Mouse (Mus musculus): ENCODE data around the gene Exo5. TPM values are rescaled to one million over a fixed set of nuclear protein-coding genes. Genes with fewer than 3 reads are reported as not detected.

Exo5 gene
- polyA plus RNA-seq, 1 experiment from 2014 or later, result 23.8 TPM

DNA sequence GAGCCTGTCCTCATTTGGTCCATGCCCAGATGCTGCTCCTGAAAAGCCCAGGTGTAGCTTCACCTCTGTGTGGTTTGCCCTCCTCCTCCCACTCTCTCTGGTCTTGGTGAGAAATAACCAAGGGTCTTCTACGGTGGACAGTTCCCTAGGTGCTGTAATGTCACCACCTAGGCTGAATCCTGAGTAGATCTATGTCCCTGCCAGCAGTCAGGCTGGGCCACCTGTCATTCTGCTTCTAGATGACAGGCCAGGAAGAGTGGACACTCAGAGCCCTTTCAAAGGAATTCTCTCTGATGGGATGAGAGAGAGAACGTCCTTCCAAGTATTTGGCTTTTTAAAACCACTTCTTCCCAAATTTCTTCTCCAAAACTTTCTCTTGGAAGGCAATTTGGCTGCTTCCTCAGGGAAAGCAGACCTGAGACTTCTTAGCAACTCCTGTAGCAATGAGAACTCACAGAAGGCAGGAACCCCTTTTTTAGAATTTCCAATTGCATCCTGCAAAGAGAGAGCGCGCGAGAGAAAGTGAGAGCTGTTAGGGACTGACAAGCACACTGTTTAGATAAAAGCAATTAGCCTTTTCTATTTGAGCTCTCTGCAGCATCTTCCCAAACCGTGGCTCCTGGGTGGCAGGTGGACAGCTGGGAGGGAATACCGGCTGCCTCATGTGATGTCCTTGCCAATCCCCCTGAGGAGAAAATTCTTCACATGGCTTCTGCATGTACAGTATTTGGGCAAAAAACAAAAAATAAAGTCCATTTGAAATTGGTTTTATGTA lies 28.8 kb downstream of the Exo5 start:
- Histone ChIP-seq H3K4me3 (replicated peaks) (no peak overlapping the region), H3K27ac (no peak overlapping the region), H3K9ac (no peak overlapping the region), H3K27me3 (replicated peaks) (no peaks in the 10 kb centered on the region), H3K4me1 (replicated peaks) (no peaks in the 10 kb centered on the region), H3K9me3 (no peaks in the 10 kb centered on the region), H3K36me3 (no peaks in the 10 kb centered on the region), H3K4me2 (replicated peaks) (no peak overlapping the region)
- no peak for ATAC-seq
- 68% methylated on average over 7 of the region's 7 CpGs for WGBS

DNA sequence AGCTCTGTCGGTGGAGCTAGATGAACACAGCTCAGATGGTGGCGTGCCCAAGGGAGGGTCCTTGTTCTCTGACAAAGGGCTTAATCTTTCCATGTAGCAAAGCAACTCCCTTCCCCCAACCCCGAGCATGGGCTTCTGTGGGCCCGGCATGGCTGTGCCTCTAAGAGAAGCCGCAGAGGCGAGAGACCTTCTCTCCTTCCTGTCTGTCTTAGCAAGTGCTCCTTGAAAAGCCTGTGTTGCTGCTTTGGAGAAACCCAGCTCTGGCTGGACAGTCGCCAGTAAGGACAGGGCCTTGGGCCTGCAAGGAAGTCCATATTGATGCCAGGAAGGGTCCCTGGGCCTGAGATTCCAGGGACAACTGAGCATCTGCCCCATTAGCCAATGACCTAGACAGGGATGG lies 29.6 kb downstream of the Exo5 start:
- no peaks in the 10 kb centered on the region for H3K36me3 ChIP-seq
- ATAC-seq, result no peak
- 78% methylated on average over 7 of the region's 7 CpGs for WGBS
- H3K4me3 ChIP-seq (replicated peaks), result no peak overlapping the region
- no peak overlapping the region for H3K4me2 ChIP-seq (replicated peaks)
- no peak overlapping the region for H3K27ac ChIP-seq
- no peaks in the 10 kb centered on the region for H3K4me1 ChIP-seq (replicated peaks)
- no peak overlapping the region for H3K9ac ChIP-seq
- H3K9me3 ChIP-seq, result no peaks in the 10 kb centered on the region
- H3K27me3 ChIP-seq (replicated peaks), result no peaks in the 10 kb centered on the region

DNA sequence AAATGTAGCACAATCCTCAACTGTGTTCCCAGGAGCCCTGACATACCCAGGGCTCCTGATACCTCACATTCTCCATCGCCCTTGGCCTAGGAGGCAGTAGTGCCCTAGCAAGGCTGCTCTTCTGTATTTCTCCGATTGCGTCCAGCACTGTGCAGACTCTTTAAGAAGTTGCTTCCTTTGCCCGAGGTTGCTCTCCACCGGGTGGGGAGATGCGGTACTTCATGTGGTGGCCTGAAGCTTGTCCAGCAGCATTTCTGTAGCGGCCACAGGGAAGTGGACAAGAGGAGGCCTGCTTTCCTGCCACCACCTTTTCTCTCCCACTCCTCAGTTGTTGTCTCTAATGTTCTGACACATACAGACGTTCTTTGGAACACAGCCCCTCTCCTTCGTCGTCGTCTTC lies 30.2 kb downstream of the Exo5 start:
- H3K4me1 ChIP-seq (replicated peaks), result no peaks in the 10 kb centered on the region
- H3K9me3 ChIP-seq, result no peaks in the 10 kb centered on the region
- no peak overlapping the region for H3K4me2 ChIP-seq (replicated peaks)
- no peaks in the 10 kb centered on the region for H3K36me3 ChIP-seq
- no peak for ATAC-seq
- H3K9ac ChIP-seq, result no peak overlapping the region; the same call in 1 of the 2 replicates
- no peaks in the 10 kb centered on the region for H3K27me3 ChIP-seq (replicated peaks)
- H3K27ac ChIP-seq, result no peak overlapping the region
- 73% methylated on average over 11 of the region's 11 CpGs for WGBS
- no peak overlapping the region for H3K4me3 ChIP-seq (replicated peaks)

DNA sequence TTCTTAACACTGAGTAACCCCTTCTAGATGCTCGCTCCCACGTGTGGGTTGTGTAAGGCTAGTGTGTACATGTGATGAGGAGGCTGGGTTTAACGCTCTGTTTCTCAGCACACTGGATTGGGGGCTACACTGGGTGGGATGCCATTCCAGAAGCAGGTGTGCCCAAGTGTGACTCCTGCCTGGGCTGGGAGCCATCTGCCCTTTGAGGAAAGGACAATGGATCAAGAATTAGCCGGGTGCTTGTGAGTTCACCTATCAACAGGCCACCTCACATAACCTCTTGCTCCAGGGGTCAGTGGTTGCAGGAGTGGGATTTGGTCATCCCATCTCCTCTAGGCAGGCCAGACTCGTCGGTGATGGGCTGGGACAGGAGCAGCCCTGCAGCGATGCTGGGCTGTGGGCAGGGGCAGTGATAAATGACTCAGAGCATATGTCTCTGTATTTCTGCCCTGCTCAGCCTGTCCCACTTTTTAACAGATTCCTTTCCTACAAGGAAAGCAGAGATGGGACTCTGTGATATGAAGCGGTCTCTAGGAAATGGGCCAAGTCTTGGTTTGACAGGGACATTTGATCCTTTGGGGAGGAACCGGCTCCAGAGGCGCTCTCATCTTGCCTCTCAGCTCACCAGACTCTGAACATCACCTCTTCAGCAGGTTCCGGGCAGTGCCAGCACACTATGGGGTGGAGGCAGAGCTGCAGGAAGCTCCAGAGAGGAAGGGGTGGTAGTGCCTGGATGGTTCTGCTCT lies 31.0 kb downstream of the Exo5 start:
- Histone ChIP-seq H3K27ac (no peak overlapping the region), H3K4me3 (replicated peaks) (no peak overlapping the region), H3K36me3 (no peaks in the 10 kb centered on the region), H3K4me1 (replicated peaks) (0 out of 2 replicates have a peak, but pooled peaks cover 2% of the 10 kb centered on the region), H3K9me3 (no peaks in the 10 kb centered on the region), H3K9ac (no peak overlapping the region), H3K4me2 (replicated peaks) (no peak overlapping the region), H3K27me3 (replicated peaks) (no peaks in the 10 kb centered on the region)
- ATAC-seq, result no peak
- WGBS, result 56% methylated on average over 11 of the region's 11 CpGs

DNA sequence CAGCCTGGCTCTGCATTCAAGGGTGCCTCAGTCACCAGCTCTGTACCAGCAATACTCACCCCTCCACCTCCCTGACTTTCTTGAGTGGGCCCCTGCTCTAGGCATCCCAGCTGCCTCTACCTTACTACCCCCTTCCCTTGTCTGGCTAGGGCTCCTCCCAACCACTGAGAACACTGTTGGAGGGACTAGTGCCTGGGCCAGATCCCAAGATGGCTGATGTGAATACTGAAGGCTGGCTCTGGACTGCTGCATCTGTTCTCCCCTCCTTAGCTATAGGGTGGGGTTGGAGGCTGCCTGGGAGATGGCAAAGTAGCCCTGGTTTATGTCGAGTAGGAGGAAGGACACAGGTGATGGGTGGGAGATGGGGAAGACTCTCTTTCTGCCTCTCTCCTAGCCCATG lies 32.3 kb downstream of the Exo5 start:
- Histone ChIP-seq H3K4me2 (replicated peaks) (no peak overlapping the region), H3K27me3 (replicated peaks) (no peaks in the 10 kb centered on the region), H3K9ac (no peak overlapping the region), H3K9me3 (no peaks in the 10 kb centered on the region), H3K4me1 (replicated peaks) (0 out of 2 replicates have a peak, but pooled peaks cover 2% of the 10 kb centered on the region), H3K4me3 (replicated peaks) (no peak overlapping the region), H3K27ac (no peak overlapping the region), H3K36me3 (no peaks in the 10 kb centered on the region)
- no peak for ATAC-seq
- 22% methylated on average over 1 of the region's 1 CpGs for WGBS

DNA sequence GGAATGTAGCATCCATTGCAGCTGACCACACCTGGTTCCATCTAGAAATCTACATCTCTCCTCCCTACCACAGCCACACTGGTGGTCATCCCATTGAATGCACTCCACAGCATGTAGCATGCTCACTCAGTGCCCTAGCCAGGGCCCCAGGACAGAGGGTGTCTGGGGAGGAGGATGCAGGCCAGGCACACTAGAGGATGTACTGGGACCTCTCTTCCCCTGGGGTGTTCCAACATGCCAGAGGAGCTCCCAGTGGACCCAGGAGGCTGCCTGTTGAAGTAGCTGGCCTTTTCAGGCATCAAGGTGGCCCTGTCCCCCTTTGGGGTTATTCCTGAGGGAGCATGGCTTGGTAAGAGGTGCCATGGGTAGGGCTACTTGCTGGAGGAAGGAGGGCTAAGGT lies 32.9 kb downstream of the Exo5 start:
- Histone ChIP-seq H3K9me3 (no peaks in the 10 kb centered on the region), H3K36me3 (no peaks in the 10 kb centered on the region), H3K4me3 (replicated peaks) (no peak overlapping the region), H3K4me2 (replicated peaks) (no peak overlapping the region), H3K9ac (no peak overlapping the region), H3K27ac (no peak overlapping the region), H3K4me1 (replicated peaks) (0 out of 2 replicates have a peak, but pooled peaks cover 2% of the 10 kb centered on the region), H3K27me3 (replicated peaks) (no peaks in the 10 kb centered on the region)
- ATAC-seq, result no peak

DNA sequence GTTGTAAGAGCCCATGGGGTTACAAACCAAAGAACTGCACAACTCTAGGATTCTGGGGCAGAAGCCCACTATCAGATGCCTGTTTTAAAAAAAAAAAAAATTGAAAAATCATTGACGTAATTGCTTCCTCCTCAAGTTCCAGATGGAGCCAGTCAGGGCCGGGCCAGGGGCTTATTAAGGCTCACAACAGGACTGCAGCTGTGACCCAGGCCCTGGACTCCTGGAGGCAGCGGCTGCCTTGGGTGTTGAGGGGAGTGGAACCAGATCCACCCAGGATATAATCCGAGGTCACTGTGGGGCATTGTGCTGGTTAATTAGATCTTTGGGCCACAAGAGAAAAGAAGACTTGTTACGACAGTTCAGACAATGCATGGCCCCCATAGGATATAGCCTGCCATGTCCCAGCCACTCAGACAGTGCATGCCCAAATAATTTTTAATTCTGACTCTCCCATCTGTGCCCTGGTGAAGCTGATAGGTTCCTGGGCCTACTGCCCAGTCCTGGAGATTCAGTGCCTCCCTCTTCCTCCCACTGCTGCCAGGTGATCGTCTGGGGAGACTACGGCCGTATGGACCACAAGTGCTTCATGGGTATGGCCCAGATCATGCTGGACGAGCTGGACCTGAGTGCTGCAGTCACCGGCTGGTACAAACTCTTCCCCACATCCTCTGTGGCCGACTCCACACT lies 33.9 kb downstream of the Exo5 start:
- Histone ChIP-seq H3K36me3 (no peaks in the 10 kb centered on the region), H3K4me2 (replicated peaks) (no peak overlapping the region), H3K4me1 (replicated peaks) (0 out of 2 replicates have a peak, but pooled peaks cover 2% of the 10 kb centered on the region), H3K4me3 (replicated peaks) (no peak overlapping the region), H3K9ac (no peak overlapping the region), H3K27ac (0 out of 2 replicates have a peak overlapping the region, but pooled peaks have one; percentile 13), H3K9me3 (no peaks in the 10 kb centered on the region), H3K27me3 (replicated peaks) (no peaks in the 10 kb centered on the region)
- no peak for ATAC-seq
- 64% methylated on average over 11 of the region's 11 CpGs for WGBS

DNA sequence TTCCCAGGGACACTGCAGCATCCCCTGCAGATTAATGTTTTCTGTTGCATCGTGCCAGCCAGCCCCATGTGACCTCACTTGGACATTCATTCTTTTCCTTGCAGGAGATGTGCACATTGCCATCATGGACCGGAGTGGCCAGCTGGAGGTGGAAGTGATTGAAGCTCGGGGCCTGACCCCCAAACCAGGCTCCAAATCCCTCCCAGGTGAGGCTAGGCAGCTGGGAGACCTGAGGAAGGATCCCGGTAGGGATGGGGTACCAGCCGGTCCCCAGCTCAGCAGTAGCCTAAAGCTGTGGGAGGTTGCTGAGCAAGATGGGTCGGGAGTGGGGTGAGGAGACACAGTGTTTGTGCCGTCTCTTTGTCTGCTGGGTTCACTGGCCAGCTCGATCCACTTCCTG lies 35.9 kb downstream of the Exo5 start:
- WGBS, result 67% methylated on average over 8 of the region's 8 CpGs
- Histone ChIP-seq H3K9ac (no peak overlapping the region), H3K4me1 (replicated peaks) (0 out of 2 replicates have a peak, but pooled peaks cover 2% of the 10 kb centered on the region), H3K4me2 (replicated peaks) (no peak overlapping the region), H3K4me3 (replicated peaks) (no peak overlapping the region), H3K27ac (no peak overlapping the region), H3K36me3 (no peaks in the 10 kb centered on the region), H3K27me3 (replicated peaks) (no peaks in the 10 kb centered on the region), H3K9me3 (no peaks in the 10 kb centered on the region)
- ATAC-seq, result no peak

DNA sequence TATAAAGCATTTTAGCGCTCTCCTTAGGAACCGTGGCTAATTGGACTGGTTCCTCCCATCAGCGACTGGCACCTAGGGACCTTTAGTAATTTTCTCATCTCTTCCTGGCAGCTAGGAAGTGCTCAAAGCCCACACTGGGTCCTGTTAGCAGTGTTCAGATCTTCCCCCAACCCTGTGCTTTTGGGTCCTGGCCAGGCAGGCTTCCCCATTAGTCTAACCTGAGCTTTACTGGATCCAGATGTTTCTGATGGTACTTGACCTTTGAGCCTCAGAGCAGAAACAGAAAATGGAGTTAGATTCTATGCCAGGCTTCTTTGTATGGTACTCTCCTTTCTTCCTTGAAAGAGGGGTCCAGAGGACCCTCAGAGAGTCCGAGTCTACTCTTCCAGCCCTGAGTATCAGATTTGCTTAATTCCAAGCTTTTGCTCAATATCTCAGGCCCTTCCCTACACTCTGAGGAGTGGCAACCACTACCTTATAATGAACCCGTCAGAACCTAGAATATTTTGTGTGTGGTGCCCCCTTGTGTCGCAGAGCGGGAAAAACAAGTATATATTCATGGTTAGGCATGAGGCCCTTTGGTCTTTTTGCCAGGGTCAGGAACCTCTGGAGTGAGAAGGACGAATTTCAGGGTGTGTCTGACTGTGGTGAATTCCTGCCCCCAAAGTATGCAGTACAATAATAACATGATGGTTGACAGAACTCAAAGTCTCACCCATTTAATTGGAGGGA lies 37.3 kb downstream of the Exo5 start:
- 33% methylated on average over 8 of the region's 8 CpGs for WGBS
- Histone ChIP-seq H3K9me3 (no peaks in the 10 kb centered on the region), H3K4me1 (replicated peaks) (0 out of 2 replicates have a peak, but pooled peaks cover 2% of the 10 kb centered on the region), H3K4me3 (replicated peaks) (no peak overlapping the region), H3K9ac (no peak overlapping the region), H3K4me2 (replicated peaks) (no peak overlapping the region), H3K36me3 (no peaks in the 10 kb centered on the region), H3K27ac (no peak overlapping the region), H3K27me3 (replicated peaks) (no peaks in the 10 kb centered on the region)
- ATAC-seq, result no peak

DNA sequence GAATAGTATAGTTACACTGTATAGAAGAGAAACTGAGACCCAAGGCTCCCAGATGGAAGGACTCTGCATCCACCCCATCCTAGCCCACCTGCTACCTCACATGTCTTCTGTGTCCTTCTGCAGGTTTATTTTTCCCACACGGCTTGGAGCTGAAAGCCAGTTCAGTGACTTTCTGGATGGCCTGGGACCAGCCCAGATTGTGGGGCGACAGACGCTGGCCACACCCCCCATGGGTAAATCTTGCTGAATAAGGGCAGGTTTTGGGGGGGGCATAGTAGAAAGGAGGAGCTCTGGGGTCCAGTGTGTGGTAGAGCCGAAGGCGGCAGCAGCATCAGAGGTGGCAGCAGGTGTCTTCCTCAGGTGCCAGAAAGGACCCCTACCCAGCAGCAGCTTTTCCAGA lies 38.0 kb downstream of the Exo5 start:
- no peak overlapping the region for H3K9ac ChIP-seq
- WGBS, result 79% methylated on average over 5 of the region's 5 CpGs

DNA sequence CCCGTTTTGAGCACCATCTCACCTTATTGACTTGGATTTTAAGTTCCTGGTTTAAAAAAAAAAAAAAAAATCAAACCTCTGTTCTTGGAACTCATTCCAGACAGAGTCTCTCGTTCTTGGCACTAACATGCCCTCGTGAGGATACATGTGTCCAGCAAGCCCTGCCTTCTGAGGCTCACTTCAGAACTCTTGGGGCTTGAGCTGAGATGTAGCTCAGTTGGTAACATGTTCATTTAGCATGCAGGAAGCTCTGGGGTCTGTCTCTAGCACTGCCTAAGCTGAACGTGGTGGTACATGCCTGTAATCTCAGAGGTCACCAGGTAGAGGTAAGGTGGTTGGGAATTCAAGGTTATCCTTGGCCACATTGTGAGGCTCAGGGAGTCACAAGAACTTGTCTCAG lies 38.7 kb downstream of the Exo5 start:
- Histone ChIP-seq H3K4me2 (replicated peaks) (no peak overlapping the region), H3K9me3 (no peaks in the 10 kb centered on the region), H3K4me3 (replicated peaks) (no peak overlapping the region), H3K27ac (no peak overlapping the region), H3K9ac (no peak overlapping the region), H3K36me3 (no peaks in the 10 kb centered on the region), H3K27me3 (replicated peaks) (no peaks in the 10 kb centered on the region), H3K4me1 (replicated peaks) (0 out of 2 replicates have a peak, but pooled peaks cover 2% of the 10 kb centered on the region)
- ATAC-seq, result no peak
- WGBS, result 33% methylated on average over 4 of the region's 4 CpGs

More for the DNA sequence above, 38.0 kb downstream of the Exo5 start:
- no peak for ATAC-seq
- Histone ChIP-seq H3K9me3 (no peaks in the 10 kb centered on the region), H3K4me3 (replicated peaks) (no peak overlapping the region), H3K4me1 (replicated peaks) (0 out of 2 replicates have a peak, but pooled peaks cover 2% of the 10 kb centered on the region), H3K27ac (no peak overlapping the region), H3K27me3 (replicated peaks) (no peaks in the 10 kb centered on the region), H3K36me3 (no peaks in the 10 kb centered on the region), H3K4me2 (replicated peaks) (no peak overlapping the region)

All from intestine, embryonic 15.5 days (tissue).